Comparison of ENCODE assay signal across 23 mouse cellular contexts in genomic region chr1:52043191-52043590, GRCm38 (mm10). TPM values are rescaled to one million over a fixed set of nuclear protein-coding genes. Genes with fewer than 3 reads are reported as not detected.
DNase-seq lines count a peak whose midpoint lies in the region; ATAC-seq lines count a peak whose summit lies in the region.
"Had no signal": no experiment of that assay in that cellular context is flagged by ENCODE, and none has a peak within 500 bp of the region (broad histone marks: within the 10 kb centered on the region; RNA-seq: fewer than 3 reads in every experiment).

No protein-coding gene starts in this region.

- no peaks in the 10 kb centered on the region for H3K9me3 ChIP-seq in heart, embryonic 13.5 days
- H3K9me3 ChIP-seq in lung, embryonic 16.5 days (ENCODE audit: control insufficient read depth, low read length): no peaks in the 10 kb centered on the region
- H3K9me3 ChIP-seq in forebrain, embryonic 15.5 days: no peaks in the 10 kb centered on the region
- no peaks in the 10 kb centered on the region for H3K9me3 ChIP-seq in midbrain, embryonic 10.5 days (replicated peaks)
- H3K9me3 ChIP-seq: hindbrain, embryonic 15.5 days; limb, embryonic 13.5 days; neural tube, embryonic 12.5 days had no signal

- H3K9ac ChIP-seq in heart, embryonic 13.5 days: no peak overlapping the region
- H3K9ac ChIP-seq in lung, embryonic 16.5 days (ENCODE audit: low read length): no peak overlapping the region
- H3K9ac ChIP-seq in forebrain, embryonic 15.5 days (replicated peaks): no peak overlapping the region
- H3K9ac ChIP-seq: hindbrain, embryonic 15.5 days; limb, embryonic 13.5 days; liver, embryonic 14.5 days; neural tube, embryonic 12.5 days had no signal

- H3K27ac ChIP-seq in heart, embryonic 13.5 days (replicated peaks): peak overlapping the region; percentile 58; the same call in 1 of the 2 replicates
- H3K27ac ChIP-seq in lung, embryonic 16.5 days (ENCODE audit: low read length): no peak overlapping the region
- H3K27ac ChIP-seq in forebrain, embryonic 15.5 days (replicated peaks): no peak overlapping the region
- H3K27ac ChIP-seq in midbrain, embryonic 10.5 days (replicated peaks): no peak overlapping the region
- H3K27ac ChIP-seq: hindbrain, embryonic 15.5 days; kidney, postnatal 0 days; limb, embryonic 13.5 days; liver, embryonic 14.5 days; neural tube, embryonic 12.5 days had no signal

- H3K27me3 ChIP-seq in heart, embryonic 13.5 days (replicated peaks): no peaks in the 10 kb centered on the region
- no peaks in the 10 kb centered on the region for H3K27me3 ChIP-seq in lung, embryonic 16.5 days (ENCODE audit: control insufficient read depth, insufficient read depth, low read depth, low read length)
- no peaks in the 10 kb centered on the region for H3K27me3 ChIP-seq in forebrain, embryonic 15.5 days
- no peaks in the 10 kb centered on the region for H3K27me3 ChIP-seq in midbrain, embryonic 10.5 days (ENCODE audit: low read depth, poor library complexity, severe bottlenecking)
- H3K27me3 ChIP-seq: hindbrain, embryonic 15.5 days; limb, embryonic 13.5 days; neural tube, embryonic 12.5 days had no signal

- WGBS in heart, embryonic 13.5 days: 32% methylated on average over 4 of the region's 4 CpGs
- 51% methylated on average over 4 of the region's 4 CpGs for WGBS in lung, embryonic 16.5 days
- WGBS in forebrain, embryonic 15.5 days: 25% methylated on average over 4 of the region's 4 CpGs
- WGBS in midbrain, embryonic 10.5 days: 84% methylated on average over 4 of the region's 4 CpGs

- no peaks in the 10 kb centered on the region for H3K36me3 ChIP-seq in heart, embryonic 13.5 days
- H3K36me3 ChIP-seq in lung, embryonic 16.5 days (ENCODE audit: control insufficient read depth, insufficient read depth, low read length): no peaks in the 10 kb centered on the region
- H3K36me3 ChIP-seq in forebrain, embryonic 15.5 days: no peaks in the 10 kb centered on the region
- H3K36me3 ChIP-seq in midbrain, embryonic 10.5 days: no peaks in the 10 kb centered on the region
- H3K36me3 ChIP-seq: hindbrain, embryonic 15.5 days; limb, embryonic 13.5 days; neural tube, embryonic 12.5 days had no signal

- H3K4me3 ChIP-seq in heart, embryonic 13.5 days: no peak overlapping the region
- H3K4me3 ChIP-seq in lung, embryonic 16.5 days (ENCODE audit: low read length): no peak overlapping the region
- H3K4me3 ChIP-seq in forebrain, embryonic 15.5 days: no peak overlapping the region
- H3K4me3 ChIP-seq in midbrain, embryonic 10.5 days: no peak overlapping the region
- H3K4me3 ChIP-seq: hindbrain, embryonic 15.5 days; limb, embryonic 13.5 days; neural tube, embryonic 12.5 days had no signal

- peaks cover 17% of the 10 kb centered on the region for H3K4me1 ChIP-seq in heart, embryonic 13.5 days
- H3K4me1 ChIP-seq in lung, embryonic 16.5 days (replicated peaks; ENCODE audit: control insufficient read depth, insufficient read depth, low read length): no peaks in the 10 kb centered on the region; the same call in 1 of the 2 replicates
- peaks cover 3% of the 10 kb centered on the region; the same call in 1 of the 2 replicates for H3K4me1 ChIP-seq in forebrain, embryonic 15.5 days
- H3K4me1 ChIP-seq in midbrain, embryonic 10.5 days: no peaks in the 10 kb centered on the region
- H3K4me1 ChIP-seq: hindbrain, embryonic 15.5 days; neural tube, embryonic 12.5 days had no signal

- DNase-seq in heart, adult 9 months (ENCODE audit: low spot score in 2 of 2): no peak
- no peak for DNase-seq in lung, adult 18-20 months
- peak; percentile 77 for DNase-seq in adipocyte (ENCODE audit: low spot score)
- no peak for DNase-seq in midbrain, embryonic 10.5 days (ENCODE audit: low spot score)
- DNase-seq in thymus, postnatal 0 days (ENCODE audit: low spot score): no peak
- DNase-seq: adrenal gland, postnatal 10 days; cerebellum, adult 18-20 months; cerebellum, postnatal 25 days; gastrocnemius, postnatal 36 days; heart, postnatal 36 days; kidney, adult 11 months; lung, postnatal 14 days; thymus, postnatal 36 days had no signal

- no peak overlapping the region for H3K4me2 ChIP-seq in heart, embryonic 13.5 days
- H3K4me2 ChIP-seq in lung, embryonic 16.5 days (ENCODE audit: low read depth, low read length): no peak overlapping the region
- H3K4me2 ChIP-seq in forebrain, embryonic 15.5 days (replicated peaks): no peak overlapping the region
- H3K4me2 ChIP-seq: heart, embryonic 11.5 days; hindbrain, embryonic 15.5 days; limb, embryonic 13.5 days; neural tube, embryonic 12.5 days had no signal

- no peak for ATAC-seq in heart, embryonic 13.5 days (ENCODE audit: extremely low read depth, insufficient number of reproducible peaks, low FRiP score, low TSS enrichment)
- ATAC-seq in lung, embryonic 16.5 days (ENCODE audit: low read depth): peak; percentile 36; the same call in 1 of the 2 replicates
- ATAC-seq in forebrain, embryonic 15.5 days (replicated peaks): 0 out of 2 replicates have a peak, but pooled peaks have one; percentile 38
- ATAC-seq: Patski had no signal

RNA-seq across cellular contexts. Expression of gene Stat4, which starts 56.2 kb away (rescaled TPM):
- polyA plus RNA-seq in heart, embryonic 13.5 days (2015; fragmentation: Nextera tagmentation; extraction: Ambion mirVana): 1.7 and 2.1 TPM in 2 replicates
- 1.4 and 2.3 TPM in 2 replicates for polyA plus RNA-seq in lung, embryonic 16.5 days (2015; fragmentation: Nextera tagmentation; extraction: Ambion mirVana)
- 0.39 and 0.84 TPM in 2 replicates for polyA plus RNA-seq in forebrain, embryonic 15.5 days (2015; fragmentation: Nextera tagmentation; extraction: Ambion mirVana)
- 1.2 and 1.3 TPM in 2 replicates for polyA plus RNA-seq in midbrain, embryonic 10.5 days (2016; fragmentation: Nextera tagmentation; extraction: Ambion mirVana)
- polyA plus RNA-seq in thymus, postnatal 0 days (2015; fragmentation: Nextera tagmentation; extraction: Ambion mirVana): 36.8 and 38.6 TPM in 2 replicates
- polyA plus RNA-seq: Patski had no signal

Comparison
In these comparisons a context has a peak if more than half of its experiments do, and no peak if none do; other contexts are left out.
1. RNA of gene Stat4, which starts 56.2 kb away (polyA plus RNA-seq): 36.8 to 38.6 TPM in thymus, postnatal 0 days; 1.4 to 2.3 TPM in lung, embryonic 16.5 days, 1.7 to 2.1 TPM in heart, embryonic 13.5 days, 1.2 to 1.3 TPM in midbrain, embryonic 10.5 days and 0.39 to 0.84 TPM in forebrain, embryonic 15.5 days; every median in the first group is over 10 times any median in the second.